Mouse (Mus musculus): ENCODE measurements around the gene Otulin.

GRCm38 (mm10) chr15:27625014-27625889 lies 5.2 kb downstream of the Otulin start:
- no peak for TF ChIP-seq CTCF (IDR thresholded peaks at IDR 0.05; ENCODE audit: low read depth, low read length)
- no peak for TF ChIP-seq POLR2A (IDR thresholded peaks at IDR 0.05; ENCODE audit: extremely low read depth, insufficient read depth, low read length)

Data from liver, adult 2 months (tissue).